Mouse (Mus musculus) neural tube, embryonic 11.5 days (tissue): Measurements from ENCODE around the gene Pigw. TPM values are rescaled to one million over a fixed set of nuclear protein-coding genes. Genes with fewer than 3 reads are reported as not detected.
"Not testable (repeated sequence)": the region's sequence is repeated elsewhere in the genome, so short reads cannot be mapped to it uniquely, and the experiment has no call there.

Experiments
- ATAC-seq: fragments of 200-750 bp; cut with Nextera tagmentation; 2 replicates; pipeline ENCODE4 v1.8.0; 2017; ENCODE audit warnings: moderate number of reproducible peaks, mild to moderate bottlenecking, moderate TSS enrichment, moderate library complexity; ENCODE audit not compliant: insufficient read depth, low FRiP score, low TSS enrichment
- DNase-seq: peaks from one replicate; pipeline ENCODE4 v3.0.0-alpha.2; 2015; ENCODE audit warnings: low spot score
- H3K27ac ChIP-seq: fragments of 300-500 bp; sonication (generic); 2 replicates; pipeline ENCODE4 v1.5.1; 2014; ENCODE audit warnings: low read depth, mild to moderate bottlenecking, low read length
- H3K27me3 ChIP-seq: fragments of 300-500 bp; sonication (generic); 2 replicates; pipeline ENCODE4 v1.6.1; 2014; ENCODE audit warnings: mild to moderate bottlenecking, low read length, mixed read lengths; ENCODE audit not compliant: control insufficient read depth, insufficient read depth
- H3K36me3 ChIP-seq: fragments of 300-500 bp; sonication (generic); 2 replicates; pipeline ENCODE4 v1.6.1; 2014; ENCODE audit warnings: mild to moderate bottlenecking, low read length, moderate library complexity, mixed read lengths; ENCODE audit not compliant: control insufficient read depth, insufficient read depth
- H3K4me1 ChIP-seq: fragments of 300-500 bp; sonication (generic); 2 replicates; pipeline ENCODE4 v1.6.1; 2014; ENCODE audit warnings: low read length, mixed read lengths; ENCODE audit not compliant: control insufficient read depth, insufficient read depth
- H3K4me2 ChIP-seq: fragments of 300-500 bp; sonication (generic); 2 replicates; pipeline ENCODE4 v1.6.1; 2014; ENCODE audit warnings: low read depth, mild to moderate bottlenecking, moderate library complexity
- H3K4me3 ChIP-seq: fragments of 300-500 bp; sonication (generic); 2 replicates; pipeline ENCODE4 v1.5.1; 2014; ENCODE audit warnings: low read depth, low read length
- H3K9ac ChIP-seq: fragments of 300-500 bp; sonication (generic); 2 replicates; pipeline ENCODE4 v1.6.1; 2014; ENCODE audit warnings: mild to moderate bottlenecking, low read length
- H3K9me3 ChIP-seq: fragments of 300-500 bp; sonication (generic); 2 replicates; pipeline ENCODE4 v1.6.1; 2016; ENCODE audit warnings: low read length; ENCODE audit not compliant: control insufficient read depth
- WGBS: fragments of 180-500 bp; shearing (Covaris S2); extraction: QIAGEN DNeasy Blood & Tissue Kit; methylation state at CpG from one replicate; pipeline ENCODE4 v1.1.7; 2014; 5-methylcytosine and 5-hydroxymethylcytosine counted together
- polyA plus RNA-seq: library from polyadenylated mRNA; unstranded; fragments of >200 nt; fragmentation: Nextera tagmentation; extraction: Ambion mirVana; gene quantifications from 2 replicates; pipeline ENCODE4 v1.2.1, GENCODE M21; 2014

The Pigw gene
- polyA plus RNA-seq, 1 experiment from 2014 or later = 3.8 TPM

GRCm38 (mm10) chr11:84886236-84886635 lies 6.2 kb upstream of the Pigw start:
- ATAC-seq = no peak

GRCm38 (mm10) chr11:84885238-84885637 lies 5.2 kb upstream of the Pigw start:
- Histone ChIP-seq H3K4me1 (peaks cover 10% of the 10 kb centered on the region), H3K36me3 (no peaks in the 10 kb centered on the region), H3K4me3 (no peak overlapping the region), H3K9ac (no peak overlapping the region), H3K9me3 (no peaks in the 10 kb centered on the region), H3K4me2 (no peak overlapping the region), H3K27me3 (no peaks in the 10 kb centered on the region), H3K27ac (no peak overlapping the region)
- WGBS = 86% methylated on average over 4 of the region's 4 CpGs
- no peak for ATAC-seq
- no peak for DNase-seq

More at GRCm38 (mm10) chr11:84886236-84886635, 6.2 kb upstream of the Pigw start:
- Histone ChIP-seq H3K27me3 (no peaks in the 10 kb centered on the region), H3K36me3 (no peaks in the 10 kb centered on the region), H3K4me1 (peaks cover 4% of the 10 kb centered on the region), H3K4me2 (no peak overlapping the region), H3K9ac (no peak overlapping the region), H3K9me3 (no peaks in the 10 kb centered on the region), H3K4me3 (no peak overlapping the region), H3K27ac (no peak overlapping the region)
- no peak for DNase-seq
- 94% methylated on average over 5 of the region's 5 CpGs for WGBS

GRCm38 (mm10) chr11:84882346-84882745 lies 2.3 kb upstream of the Pigw start:
- WGBS = 94% methylated on average over 7 of the region's 7 CpGs
- Histone ChIP-seq H3K4me1 (peaks cover 10% of the 10 kb centered on the region), H3K36me3 (no peaks in the 10 kb centered on the region), H3K9me3 (no peaks in the 10 kb centered on the region), H3K9ac (no peak overlapping the region), H3K4me2 (no peak overlapping the region), H3K4me3 (no peak overlapping the region), H3K27me3 (no peaks in the 10 kb centered on the region), H3K27ac (no peak overlapping the region)
- DNase-seq (no peak), ATAC-seq (no peak)

- ATAC-seq (no peak), DNase-seq (no peak)
- Histone ChIP-seq H3K9ac (peak overlapping the region; percentile 87), H3K27me3 (no peaks in the 10 kb centered on the region), H3K4me1 (peaks cover 10% of the 10 kb centered on the region), H3K36me3 (no peaks in the 10 kb centered on the region), H3K4me3 (peak overlapping the region; percentile 82), H3K4me2 (peak overlapping the region; percentile 95), H3K27ac (peak overlapping the region; percentile 86; the same call in 1 of the 2 replicates), H3K9me3 (no peaks in the 10 kb centered on the region)
- 57% methylated on average over 9 of the region's 9 CpGs for WGBS
Measured at GRCm38 (mm10) chr11:84880971-84881370, 886 bp upstream of the Pigw start.

- peak overlapping the region; percentile 86 for H3K27ac ChIP-seq
- H3K4me3 ChIP-seq = peak overlapping the region; percentile 82
- no peaks in the 10 kb centered on the region for H3K9me3 ChIP-seq
- no peaks in the 10 kb centered on the region for H3K27me3 ChIP-seq
- peak overlapping the region; percentile 95 for H3K4me2 ChIP-seq
- DNase-seq (peak; percentile 66), ATAC-seq (peak; percentile 42)
- H3K36me3 ChIP-seq = no peaks in the 10 kb centered on the region
- 1% methylated on average over 23 of the region's 24 CpGs for WGBS
- peak overlapping the region; percentile 87 for H3K9ac ChIP-seq
- H3K4me1 ChIP-seq = peaks cover 10% of the 10 kb centered on the region
Measured at GRCm38 (mm10) chr11:84880465-84880961, 428 bp upstream of the Pigw start.

GRCm38 (mm10) chr11:84879007-84879771 lies 896 bp downstream of the Pigw start:
- Histone ChIP-seq H3K9me3 (no peaks in the 10 kb centered on the region), H3K36me3 (no peaks in the 10 kb centered on the region), H3K4me3 (peak overlapping the region; percentile 82), H3K27ac (no peak overlapping the region; the same call in 1 of the 2 replicates), H3K27me3 (no peaks in the 10 kb centered on the region), H3K4me1 (peaks cover 10% of the 10 kb centered on the region), H3K4me2 (peak overlapping the region; percentile 95), H3K9ac (peak overlapping the region; percentile 87)
- 29% methylated on average over 6 of the region's 7 CpGs for WGBS
- DNase-seq (no peak), ATAC-seq (0 out of 2 replicates have a peak, but pooled peaks have one; percentile 13)

GRCm38 (mm10) chr11:84876020-84876419 lies 4.1 kb downstream of the Pigw start:
- not testable (repeated sequence) for H3K9me3 ChIP-seq, H3K4me1 ChIP-seq, H3K36me3 ChIP-seq, H3K4me3 ChIP-seq, H3K4me2 ChIP-seq, ATAC-seq, H3K9ac ChIP-seq, H3K27me3 ChIP-seq, H3K27ac ChIP-seq, DNase-seq
- no CpG with 5 or more reads among the region's 1 CpGs for WGBS

- H3K4me2 ChIP-seq = no peak overlapping the region
- H3K9me3 ChIP-seq = no peaks in the 10 kb centered on the region
- no peak overlapping the region for H3K9ac ChIP-seq
- no peak overlapping the region for H3K4me3 ChIP-seq
- no peak for DNase-seq
- ATAC-seq = no peak
- H3K27ac ChIP-seq = no peak overlapping the region
- 72% methylated on average over 1 of the region's 1 CpGs for WGBS
- no peaks in the 10 kb centered on the region for H3K27me3 ChIP-seq
- no peaks in the 10 kb centered on the region for H3K36me3 ChIP-seq
- H3K4me1 ChIP-seq = peaks cover 7% of the 10 kb centered on the region
Measured at GRCm38 (mm10) chr11:84873042-84873833, 6.8 kb downstream of the Pigw start.
